Mouse (Mus musculus): ENCODE results near the gene Ilf2. TPM values are rescaled to one million over a fixed set of nuclear protein-coding genes. Genes with fewer than 3 reads are reported as not detected.

The Ilf2 gene
- polyA plus RNA-seq, 1 experiment: 5.9 TPM

- H3K4me3 ChIP-seq (ENCODE audit: low read depth, low read length): no peak overlapping the region
- 82% methylated on average over 3 of the region's 3 CpGs for WGBS
- H3K36me3 ChIP-seq (ENCODE audit: control insufficient read depth, insufficient read depth, low read length): no peaks in the 10 kb centered on the region
- TF ChIP-seq CTCF (IDR thresholded peaks at IDR 0.05; ENCODE audit: extremely low read depth, insufficient read length, insufficient replicate concordance, low read depth, low read length) (no peak), POLR2A (IDR thresholded peaks at IDR 0.05; ENCODE audit: low read depth, low read length) (no peak)
- H3K27ac ChIP-seq (ENCODE audit: insufficient read depth, low read depth, low read length): no peak overlapping the region
- H3K4me1 ChIP-seq (ENCODE audit: control insufficient read depth, insufficient read depth, insufficient read length, low read length): no peaks in the 10 kb centered on the region
- peaks cover 18% of the 10 kb centered on the region for H3K27me3 ChIP-seq (ENCODE audit: control insufficient read depth, insufficient read depth, low read length)
These were observed 14.0 kb upstream of the Ilf2 start for GRCm38 (mm10) chr3:90461935-90462334.

- H3K4me3 ChIP-seq (ENCODE audit: low read depth, low read length): no peak overlapping the region
- WGBS: 35% methylated on average over 7 of the region's 7 CpGs
These were observed 13.3 kb upstream of the Ilf2 start for GRCm38 (mm10) chr3:90462579-90462978.

GRCm38 (mm10) chr3:90464552-90465080 is 11.3 kb upstream of the Ilf2 start:
- WGBS: 43% methylated on average over 37 of the region's 37 CpGs
- Histone ChIP-seq H3K27ac (ENCODE audit: insufficient read depth, low read depth, low read length) (no peak overlapping the region), H3K4me3 (ENCODE audit: low read depth, low read length) (peak overlapping the region; percentile 63), H3K4me1 (ENCODE audit: control insufficient read depth, insufficient read depth, insufficient read length, low read length) (no peaks in the 10 kb centered on the region), H3K27me3 (ENCODE audit: control insufficient read depth, insufficient read depth, low read length) (peaks cover 18% of the 10 kb centered on the region), H3K36me3 (ENCODE audit: control insufficient read depth, insufficient read depth, low read length) (no peaks in the 10 kb centered on the region)
- TF ChIP-seq POLR2A (IDR thresholded peaks at IDR 0.05; ENCODE audit: low read depth, low read length): no peak
- no peak for TF ChIP-seq CTCF (IDR thresholded peaks at IDR 0.05; ENCODE audit: extremely low read depth, insufficient read length, insufficient replicate concordance, low read depth, low read length)

More at GRCm38 (mm10) chr3:90462579-90462978, 13.3 kb upstream of the Ilf2 start:
- TF ChIP-seq POLR2A (IDR thresholded peaks at IDR 0.05; ENCODE audit: low read depth, low read length) (no peak), CTCF (IDR thresholded peaks at IDR 0.05; ENCODE audit: extremely low read depth, insufficient read length, insufficient replicate concordance, low read depth, low read length) (no peak)
- peaks cover 18% of the 10 kb centered on the region for H3K27me3 ChIP-seq (ENCODE audit: control insufficient read depth, insufficient read depth, low read length)
- H3K36me3 ChIP-seq (ENCODE audit: control insufficient read depth, insufficient read depth, low read length): no peaks in the 10 kb centered on the region
- H3K27ac ChIP-seq (ENCODE audit: insufficient read depth, low read depth, low read length): no peak overlapping the region
- no peaks in the 10 kb centered on the region for H3K4me1 ChIP-seq (ENCODE audit: control insufficient read depth, insufficient read depth, insufficient read length, low read length)

GRCm38 (mm10) chr3:90465081-90465685 is 10.7 kb upstream of the Ilf2 start:
- peaks cover 18% of the 10 kb centered on the region for H3K27me3 ChIP-seq (ENCODE audit: control insufficient read depth, insufficient read depth, low read length)
- H3K4me1 ChIP-seq (ENCODE audit: control insufficient read depth, insufficient read depth, insufficient read length, low read length): no peaks in the 10 kb centered on the region
- 3% methylated on average over 75 of the region's 75 CpGs for WGBS
- H3K36me3 ChIP-seq (ENCODE audit: control insufficient read depth, insufficient read depth, low read length): no peaks in the 10 kb centered on the region
- no peak for TF ChIP-seq POLR2A (IDR thresholded peaks at IDR 0.05; ENCODE audit: low read depth, low read length)
- no peak for TF ChIP-seq CTCF (IDR thresholded peaks at IDR 0.05; ENCODE audit: extremely low read depth, insufficient read length, insufficient replicate concordance, low read depth, low read length)
- peak overlapping the region; percentile 63 for H3K4me3 ChIP-seq (ENCODE audit: low read depth, low read length)
- no peak overlapping the region for H3K27ac ChIP-seq (ENCODE audit: insufficient read depth, low read depth, low read length)

- under 1% methylated on average over 49 of the region's 49 CpGs for WGBS
- Histone ChIP-seq H3K27ac (ENCODE audit: insufficient read depth, low read depth, low read length) (no peak within 1 kb of the TSS), H3K36me3 (ENCODE audit: control insufficient read depth, insufficient read depth, low read length) (no peaks in the 10 kb centered on the region), H3K4me1 (ENCODE audit: control insufficient read depth, insufficient read depth, insufficient read length, low read length) (no peaks in the 10 kb centered on the region), H3K27me3 (ENCODE audit: control insufficient read depth, insufficient read depth, low read length) (peaks cover 18% of the 10 kb centered on the region), H3K4me3 (ENCODE audit: low read depth, low read length) (peak within 1 kb of the TSS; percentile 63)
- TF ChIP-seq CTCF (IDR thresholded peaks at IDR 0.05; ENCODE audit: extremely low read depth, insufficient read length, insufficient replicate concordance, low read depth, low read length) (no peak), POLR2A (IDR thresholded peaks at IDR 0.05; ENCODE audit: low read depth, low read length) (no peak)
These were observed 10.1 kb upstream of the Ilf2 start, which contains the start of gene Npr1 for GRCm38 (mm10) chr3:90465686-90466310. Gene Npr1 (minus strand): TSS chr3:90465866.

GRCm38 (mm10) chr3:90466311-90466766 is 9.6 kb upstream of the Ilf2 start:
- TF ChIP-seq CTCF (IDR thresholded peaks at IDR 0.05; ENCODE audit: extremely low read depth, insufficient read length, insufficient replicate concordance, low read depth, low read length) (peak; percentile 66; the same call in 1 of the 2 replicates), POLR2A (IDR thresholded peaks at IDR 0.05; ENCODE audit: low read depth, low read length) (no peak)
- Histone ChIP-seq H3K4me1 (ENCODE audit: control insufficient read depth, insufficient read depth, insufficient read length, low read length) (no peaks in the 10 kb centered on the region), H3K27ac (ENCODE audit: insufficient read depth, low read depth, low read length) (no peak overlapping the region), H3K27me3 (ENCODE audit: control insufficient read depth, insufficient read depth, low read length) (peaks cover 18% of the 10 kb centered on the region), H3K36me3 (ENCODE audit: control insufficient read depth, insufficient read depth, low read length) (no peaks in the 10 kb centered on the region), H3K4me3 (ENCODE audit: low read depth, low read length) (peak overlapping the region; percentile 63)
- under 1% methylated on average over 15 of the region's 15 CpGs for WGBS
